Mouse (Mus musculus) kidney, adult 2 months (tissue): ENCODE results near the gene Sesn2.

ENCODE experiments used
- CTCF ChIP-seq: fragments of 200-500 bp; conservative IDR thresholded peaks from 2 replicates; pipeline ENCODE4 v1.5.1; 2011; ENCODE audit warnings: low read depth, mild to moderate bottlenecking, control low read depth, low read length, moderate library complexity, mixed read lengths; ENCODE audit not compliant: insufficient read depth, insufficient read length
- POLR2A ChIP-seq: fragments of 200-500 bp; IDR thresholded peaks from one replicate; pipeline ENCODE4 v1.6.1; 2011; ENCODE audit warnings: low read depth, low read length, control low read depth

- TF ChIP-seq CTCF (no peak), POLR2A (no peak)
Measured at GRCm38 (mm10) chr4:132484231-132484630, 26.1 kb downstream of the Sesn2 start.
